Mouse (Mus musculus) embryo, embryonic 9.5 days (tissue): ENCODE data around the gene Mdm2.
A peak's percentile ranks its signal among the peaks of the same experiment; 100 is the strongest.
"Not testable (repeated sequence)": the region's sequence is repeated elsewhere in the genome, so short reads cannot be mapped to it uniquely, and the experiment has no call there.

Experiments used
- DNase-seq: peaks from one replicate; pipeline ENCODE4 v3.0.0-alpha.2; 2017; ENCODE audit errors: extremely low spot score

The Mdm2 gene

GRCm38 (mm10) chr10:117713466-117713865 is 2.9 kb upstream of the Mdm2 start:
- no peak for DNase-seq

GRCm38 (mm10) chr10:117712871-117713270 is 2.3 kb upstream of the Mdm2 start:
- no peak for DNase-seq

- no peak for DNase-seq
Observed at GRCm38 (mm10) chr10:117712191-117712754, 1.7 kb upstream of the Mdm2 start.

GRCm38 (mm10) chr10:117711408-117711807 is 850 bp upstream of the Mdm2 start:
- DNase-seq = no peak

GRCm38 (mm10) chr10:117709930-117710603 is 491 bp downstream of the Mdm2 start:
- DNase-seq = peak; percentile 89

- no peak for DNase-seq
Observed at GRCm38 (mm10) chr10:117709326-117709830, 1.2 kb downstream of the Mdm2 start.

GRCm38 (mm10) chr10:117708856-117709255 is 1.7 kb downstream of the Mdm2 start:
- no peak for DNase-seq

GRCm38 (mm10) chr10:117708376-117708775 is 2.2 kb downstream of the Mdm2 start:
- DNase-seq = no peak

- no peak for DNase-seq
Observed at GRCm38 (mm10) chr10:117707114-117707838, 3.3 kb downstream of the Mdm2 start.

- no peak for DNase-seq
Observed at GRCm38 (mm10) chr10:117706440-117706839, 4.1 kb downstream of the Mdm2 start.

GRCm38 (mm10) chr10:117705806-117706205 is 4.8 kb downstream of the Mdm2 start:
- DNase-seq = no peak

- no peak for DNase-seq
Observed at GRCm38 (mm10) chr10:117704964-117705335, 5.6 kb downstream of the Mdm2 start.

- DNase-seq = not testable (repeated sequence)
Observed at GRCm38 (mm10) chr10:117704314-117704963, 6.1 kb downstream of the Mdm2 start.

- no peak for DNase-seq
Observed at GRCm38 (mm10) chr10:117703506-117703905, 7.1 kb downstream of the Mdm2 start.

GRCm38 (mm10) chr10:117702024-117702833 is 8.3 kb downstream of the Mdm2 start:
- no peak for DNase-seq

GRCm38 (mm10) chr10:117701034-117701829 is 9.3 kb downstream of the Mdm2 start:
- no peak for DNase-seq

- no peak for DNase-seq
Observed at GRCm38 (mm10) chr10:117700450-117700849, 10.1 kb downstream of the Mdm2 start.

- no peak for DNase-seq
Observed at GRCm38 (mm10) chr10:117699914-117700313, 10.6 kb downstream of the Mdm2 start.

- DNase-seq = no peak
Observed at GRCm38 (mm10) chr10:117698313-117699138, 12.0 kb downstream of the Mdm2 start.
